Mouse (Mus musculus) heart, adult 2 months (tissue): Measurements from ENCODE around the gene Arl8b. TPM values are rescaled to one million over a fixed set of nuclear protein-coding genes. Genes with fewer than 3 reads are reported as not detected.

Experiments
- DNase-seq, 2 experiments: peaks; one replicate each; pipeline ENCODE4 v3.0.0; 2021
- H3K27ac ChIP-seq: fragments of 200-600 bp; 2 replicates; pipeline ENCODE4 v1.8.1; 2022
- H3K27me3 ChIP-seq: fragments of 200-500 bp; 2 replicates; pipeline ENCODE4 v1.6.1; 2012; ENCODE audit warnings: mild to moderate bottlenecking, low read length, inconsistent platforms, mixed read lengths; ENCODE audit not compliant: control insufficient read depth, insufficient read depth
- H3K36me3 ChIP-seq: fragments of 200-500 bp; 2 replicates; pipeline ENCODE4 v1.6.1; 2012; ENCODE audit warnings: low read length, inconsistent platforms; ENCODE audit not compliant: control insufficient read depth, insufficient read depth
- H3K4me1 ChIP-seq: fragments of 200-500 bp; 2 replicates; pipeline ENCODE4 v1.6.1; 2011; ENCODE audit warnings: low read length; ENCODE audit not compliant: control insufficient read depth, insufficient read depth
- H3K4me3 ChIP-seq: fragments of 200-600 bp; 2 replicates; pipeline ENCODE4 v1.8.1; 2022
- H3K79me2 ChIP-seq: fragments of 200-500 bp; replicated peaks from 2 replicates; pipeline ENCODE4 v1.6.1; 2012; ENCODE audit warnings: mild to moderate bottlenecking, inconsistent platforms, low read length, moderate library complexity, mixed read lengths; ENCODE audit not compliant: control insufficient read depth, insufficient read depth
- H3K9ac ChIP-seq: fragments of 200-500 bp; 2 replicates; pipeline ENCODE4 v1.6.1; 2012; ENCODE audit warnings: low read depth, mild to moderate bottlenecking, control low read depth, inconsistent platforms, low read length, mixed read lengths
- CTCF ChIP-seq: fragments of 200-600 bp; IDR thresholded peaks from 2 replicates; pipeline ENCODE4 v1.8.1; 2022; ENCODE audit warnings: antibody characterized with exemption, mild to moderate bottlenecking, moderate library complexity
- EP300 ChIP-seq: fragments of 200-500 bp; IDR thresholded peaks from 2 replicates; pipeline ENCODE4 v1.6.1; 2011; ENCODE audit warnings: low read depth, low read length, control low read depth; ENCODE audit not compliant: insufficient read depth
- POLR2A ChIP-seq: fragments of 200-500 bp; IDR thresholded peaks from 2 replicates; pipeline ENCODE4 v1.6.1; 2011; ENCODE audit warnings: mild to moderate bottlenecking, low read depth, low read length, control low read depth; ENCODE audit not compliant: insufficient read depth
- WGBS: fragments of 180-500 bp; shearing (Covaris S2); methylation state at CpG from one replicate; pipeline ENCODE4 v1.1.7; 2018; 5-methylcytosine and 5-hydroxymethylcytosine counted together
- intact Hi-C: fragments of 180-260 bp; cut with DNase I; formaldehyde crosslinking; loops from one replicate; pipeline ENCODE4 v1.15.1; 2025
- polyA plus RNA-seq: library from polyadenylated mRNA; depleted of rRNA; stranded (reverse); fragments of >200 nt; gene quantifications from 2 replicates; pipeline ENCODE4 v1.2.3, GENCODE M21; 2012
- total RNA-seq, 2 experiments: library from RNA; stranded (reverse); gene quantifications; 2 replicates each; pipeline ENCODE4 v1.2.3; 2021

Gene Arl8b
- total and polyA plus RNA-seq, 3 experiments = 21.5 to 101 (median 93.0) TPM

DNA sequence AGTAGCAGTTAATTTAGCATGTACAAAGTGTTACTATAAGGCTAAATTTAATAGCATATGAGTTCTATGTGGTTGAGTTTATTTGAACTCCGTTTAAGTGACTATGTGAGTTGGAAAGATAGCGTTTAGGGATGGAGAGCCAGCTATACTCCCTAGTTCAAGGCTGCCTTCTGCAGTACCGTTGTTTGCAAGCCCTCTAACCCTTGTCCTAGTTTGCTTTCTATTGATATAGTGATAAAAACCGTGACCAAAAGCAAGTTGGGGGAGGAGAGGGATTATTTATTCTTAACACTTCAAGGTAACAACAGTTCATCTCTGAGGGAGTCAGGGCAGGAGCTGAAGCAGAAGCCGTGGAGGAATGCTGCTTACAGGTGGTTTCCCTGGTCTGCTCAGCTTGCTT, 8.6 kb downstream of the Arl8b start:
- WGBS = 65% methylated on average over 5 of the region's 5 CpGs
- Histone ChIP-seq H3K9ac (no peak overlapping the region), H3K27ac (no peak overlapping the region), H3K36me3 (peaks cover 2% of the 10 kb centered on the region), H3K4me1 (peaks cover 5% of the 10 kb centered on the region), H3K79me2 (peaks cover 9% of the 10 kb centered on the region), H3K4me3 (no peak overlapping the region), H3K27me3 (no peaks in the 10 kb centered on the region)
- intact Hi-C loops = no loop called here
- DNase-seq = no peak
- TF ChIP-seq EP300 (no peak), CTCF (no peak), POLR2A (no peak)

GRCm38 (mm10) chr6:108795912-108796311, 13.0 kb downstream of the Arl8b start:
- intact Hi-C loops = no loop called here
- Histone ChIP-seq H3K9ac (no peak overlapping the region), H3K4me3 (no peak overlapping the region), H3K27me3 (no peaks in the 10 kb centered on the region), H3K27ac (no peak overlapping the region), H3K79me2 (peaks cover 18% of the 10 kb centered on the region), H3K4me1 (peaks cover 8% of the 10 kb centered on the region), H3K36me3 (no peaks in the 10 kb centered on the region; the same call in none of the 2 replicates)
- 60% methylated on average over 1 of the region's 1 CpGs for WGBS
- DNase-seq = no peak
- TF ChIP-seq CTCF (no peak), EP300 (no peak), POLR2A (no peak)

GRCm38 (mm10) chr6:108796706-108797105, 13.8 kb downstream of the Arl8b start:
- H3K27me3 ChIP-seq = no peaks in the 10 kb centered on the region
- peaks cover 17% of the 10 kb centered on the region for H3K79me2 ChIP-seq
- H3K9ac ChIP-seq = no peak overlapping the region
- intact Hi-C loops = no loop called here
- H3K27ac ChIP-seq = no peak overlapping the region
- DNase-seq = peak; percentile 39
- WGBS = 63% methylated on average over 2 of the region's 2 CpGs
- H3K4me1 ChIP-seq = peaks cover 8% of the 10 kb centered on the region
- TF ChIP-seq CTCF = no peak
- no peak for TF ChIP-seq POLR2A
- TF ChIP-seq EP300 = no peak
- no peak overlapping the region for H3K4me3 ChIP-seq
- no peaks in the 10 kb centered on the region; the same call in 1 of the 2 replicates for H3K36me3 ChIP-seq

- Histone ChIP-seq H3K4me1 (peaks cover 4% of the 10 kb centered on the region), H3K9ac (no peak overlapping the region), H3K27me3 (no peaks in the 10 kb centered on the region), H3K27ac (no peak overlapping the region), H3K4me3 (no peak overlapping the region), H3K36me3 (peaks cover 4% of the 10 kb centered on the region), H3K79me2 (peaks cover 9% of the 10 kb centered on the region)
- intact Hi-C loops = no loop called here
- no peak for DNase-seq
- WGBS = 39% methylated on average over 1 of the region's 1 CpGs
- TF ChIP-seq EP300 (no peak), CTCF (no peak), POLR2A (no peak)
Measured at GRCm38 (mm10) chr6:108805194-108805593, 22.3 kb downstream of the Arl8b start.

GRCm38 (mm10) chr6:108805871-108806270, 23.0 kb downstream of the Arl8b start:
- Histone ChIP-seq H3K27ac (no peak overlapping the region), H3K4me3 (no peak overlapping the region), H3K36me3 (peaks cover 4% of the 10 kb centered on the region), H3K9ac (no peak overlapping the region), H3K4me1 (peaks cover 4% of the 10 kb centered on the region), H3K79me2 (peaks cover 9% of the 10 kb centered on the region), H3K27me3 (no peaks in the 10 kb centered on the region)
- intact Hi-C loops = no loop called here
- 86% methylated on average over 7 of the region's 7 CpGs for WGBS
- no peak for DNase-seq
- TF ChIP-seq CTCF (no peak), EP300 (no peak), POLR2A (no peak)

DNA sequence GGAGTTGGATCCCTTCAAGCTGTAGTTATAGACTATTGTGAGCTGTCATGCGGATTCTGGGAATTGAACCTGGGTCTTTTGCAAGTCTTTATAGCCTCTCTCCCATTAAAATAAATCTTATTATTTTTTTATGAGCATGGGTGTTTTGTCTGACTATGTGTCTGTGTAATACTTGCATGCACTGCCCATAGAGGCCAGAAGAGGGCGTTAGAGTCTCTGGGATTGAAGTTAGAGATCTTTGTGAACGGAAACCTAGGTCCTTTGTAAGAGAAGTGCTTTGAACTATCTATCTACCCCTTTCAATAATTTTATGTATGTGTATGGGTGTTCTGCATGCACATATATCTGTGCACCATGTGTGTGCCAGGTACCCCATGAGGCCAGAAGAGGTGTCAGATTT, 24.5 kb downstream of the Arl8b start:
- intact Hi-C loops = no loop called here
- peaks cover 4% of the 10 kb centered on the region for H3K36me3 ChIP-seq
- 73% methylated on average over 3 of the region's 3 CpGs for whole genome bisulfite sequencing
- H3K79me2 ChIP-seq = peaks cover 9% of the 10 kb centered on the region
- peaks cover 4% of the 10 kb centered on the region for H3K4me1 ChIP-seq
- TF ChIP-seq POLR2A (no peak), EP300 (no peak), CTCF (peak; percentile 44)
- no peak overlapping the region for H3K27ac ChIP-seq
- no peaks in the 10 kb centered on the region for H3K27me3 ChIP-seq
- no peak overlapping the region for H3K4me3 ChIP-seq
- no peak overlapping the region for H3K9ac ChIP-seq
- no peak for DNase-seq
